Comparison of ENCODE assay signal across 8 mouse cellular contexts in the genomic region with DNA sequence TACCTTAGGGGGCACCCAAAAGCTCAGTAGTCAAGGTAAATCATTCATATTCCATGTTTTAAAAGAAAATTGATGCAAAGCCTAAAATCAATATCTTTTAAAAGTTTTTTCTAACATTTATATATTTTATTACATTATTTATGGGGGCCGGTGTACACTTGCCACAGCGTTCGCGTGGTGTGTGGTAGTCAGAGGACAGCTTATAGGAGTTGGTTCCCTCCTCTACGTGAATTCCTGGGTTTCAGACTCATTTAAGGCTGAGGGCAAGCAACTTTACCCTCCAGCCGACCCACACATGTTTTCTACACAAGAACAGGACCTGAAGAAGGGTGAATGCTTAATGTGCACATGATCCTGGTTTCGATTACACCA. TPM values are rescaled to one million over a fixed set of nuclear protein-coding genes. Genes with fewer than 3 reads are reported as not detected.
DNase-seq lines count a peak whose midpoint lies in the region; ATAC-seq and TF ChIP-seq lines count a peak whose summit lies in the region.

No protein-coding gene starts in this region.

- no peak for DNase-seq in layer of hippocampus, adult 2 months (ENCODE audit: low spot score in 2 of 2)
- DNase-seq in layer of hippocampus, adult 11-12 months (ENCODE audit: low spot score): no peak
- DNase-seq in embryonic facial prominence, embryonic 10.5 days (ENCODE audit: low spot score): no peak
- no peak for DNase-seq in urinary bladder, postnatal 25 days (ENCODE audit: low spot score)
- DNase-seq in cerebellum, adult 8-10 months: no peak
- DNase-seq in urinary bladder, postnatal 36 days (ENCODE audit: low spot score in 2 of 2): no peak

- peak; percentile 0 for ATAC-seq in inflammation-experienced regulatory T-cells, adult 6 months

- no peaks in the 10 kb centered on the region for H3K9me3 ChIP-seq in embryonic facial prominence, embryonic 10.5 days

- H3K27ac ChIP-seq in layer of hippocampus, adult 2 months: peak overlapping the region; percentile 93
- H3K27ac ChIP-seq in embryonic facial prominence, embryonic 10.5 days (replicated peaks): peak overlapping the region; percentile 92

- 23% methylated on average over 7 of the region's 7 CpGs for WGBS in embryonic facial prominence, embryonic 10.5 days

- no peak for TF ChIP-seq CTCF in layer of hippocampus, adult 2 months (conservative IDR thresholded peaks at IDR 0.05)

- H3K4me2 ChIP-seq in myocyte (ENCODE audit: low read depth): peak overlapping the region; percentile 98

- no peaks in the 10 kb centered on the region; the same call in 1 of the 2 replicates for H3K36me3 ChIP-seq in embryonic facial prominence, embryonic 10.5 days (replicated peaks)
- H3K36me3 ChIP-seq in myocyte (ENCODE audit: control insufficient read depth, insufficient read depth): no peaks in the 10 kb centered on the region

- no peaks in the 10 kb centered on the region; the same call in 1 of the 2 replicates for H3K27me3 ChIP-seq in embryonic facial prominence, embryonic 10.5 days (replicated peaks; ENCODE audit: low read depth, poor library complexity, severe bottlenecking)
- H3K27me3 ChIP-seq in myocyte (ENCODE audit: control insufficient read depth, insufficient read depth, insufficient read length): no peaks in the 10 kb centered on the region

- peak overlapping the region; percentile 55 for H3ac ChIP-seq in myocyte (ENCODE audit: control insufficient read depth, insufficient read length)

- no peaks in the 10 kb centered on the region for H3K79me2 ChIP-seq in myocyte (ENCODE audit: control insufficient read depth, insufficient read depth)

- no peak for TF ChIP-seq POLR2A in myocyte (IDR thresholded peaks at IDR 0.05; ENCODE audit: insufficient read length, low read depth)

- H3K4me3 ChIP-seq in layer of hippocampus, adult 2 months: peak overlapping the region; percentile 81
- peak overlapping the region; percentile 85 for H3K4me3 ChIP-seq in embryonic facial prominence, embryonic 10.5 days
- peak overlapping the region; percentile 62 for H3K4me3 ChIP-seq in myocyte

- peaks cover 40% of the 10 kb centered on the region for H3K4me1 ChIP-seq in embryonic facial prominence, embryonic 10.5 days

TF ChIP-seq in myocyte, 11 proteins besides CTCF, POLR2A, EP300 and RAD21:
- no peak for TF ChIP-seq REST (IDR thresholded peaks at IDR 0.05; ENCODE audit: insufficient read depth, insufficient read length)
- TF ChIP-seq MYOG (IDR thresholded peaks at IDR 0.05; ENCODE audit: control insufficient read depth in 1 of 3, insufficient read depth in 1 of 3, insufficient read length in 2 of 3, low read depth in 2 of 3): no peak
- TF ChIP-seq MYOD1 (IDR thresholded peaks at IDR 0.05; ENCODE audit: control insufficient read depth in 1 of 3, insufficient read length in 2 of 3, low read depth in 2 of 3): no peak
- no peak for TF ChIP-seq E2F4 (IDR thresholded peaks at IDR 0.05; ENCODE audit: insufficient read depth)

RNA-seq across cellular contexts. Expression of a gene that starts 0.7 kb away (rescaled TPM):
- 10 to 100 TPM; 22.4 to 22.5 TPM for total RNA-seq in layer of hippocampus, adult 2 months (2021)
- 17.6 and 18.1 TPM in 2 replicates for polyA plus RNA-seq in embryonic facial prominence, embryonic 10.5 days (2016; fragmentation: Nextera tagmentation; extraction: Ambion mirVana)
- 10 to 100 TPM; 20.6 to 26.2 (median 23.7) TPM for polyA plus RNA-seq in inflammation-experienced regulatory T-cells, adult 6 months (2017; shearing (Covaris generic))
- polyA plus RNA-seq in myocyte (2012; fragmentation: generic; extraction: Trizol): 13.9 TPM

RNA-seq across cellular contexts. Expression of a gene that starts 10.5 kb away (rescaled TPM):
- total RNA-seq in layer of hippocampus, adult 2 months (2021): 10 to 100 TPM; 47.4 to 47.5 TPM
- polyA plus RNA-seq in embryonic facial prominence, embryonic 10.5 days (2016; fragmentation: Nextera tagmentation; extraction: Ambion mirVana): 0.06 and 0.07 TPM in 2 replicates
- not detected for polyA plus RNA-seq in inflammation-experienced regulatory T-cells, adult 6 months (2017; shearing (Covaris generic))
- polyA plus RNA-seq in myocyte (2012; fragmentation: generic; extraction: Trizol): not detected

RNA-seq across cellular contexts. Expression of a gene that starts 19.9 kb away (rescaled TPM):
- 10 to 100 TPM; 13.2 to 15.1 TPM for total RNA-seq in layer of hippocampus, adult 2 months (2021)
- polyA plus RNA-seq in embryonic facial prominence, embryonic 10.5 days (2016; fragmentation: Nextera tagmentation; extraction: Ambion mirVana): 0.27 and 0.62 TPM in 2 replicates
- polyA plus RNA-seq in inflammation-experienced regulatory T-cells, adult 6 months (2017; shearing (Covaris generic)): 1 to 10 TPM in 1 of 3 experiments, under 1 TPM in 2; 0.62 to 1.1 (median 0.78) TPM
- 0.62 TPM for polyA plus RNA-seq in myocyte (2012; fragmentation: generic; extraction: Trizol)

RNA-seq across cellular contexts. Expression of a gene that starts 29.4 kb away (rescaled TPM):
- total RNA-seq in layer of hippocampus, adult 2 months (2021): under 1 TPM; 0.51 to 0.59 TPM
- polyA plus RNA-seq in embryonic facial prominence, embryonic 10.5 days (2016; fragmentation: Nextera tagmentation; extraction: Ambion mirVana): not detected in 2 replicates
- polyA plus RNA-seq in inflammation-experienced regulatory T-cells, adult 6 months (2017; shearing (Covaris generic)): not detected
- polyA plus RNA-seq in myocyte (2012; fragmentation: generic; extraction: Trizol): 0.01 TPM

RNA-seq across cellular contexts. Expression of a gene that starts 44.3 kb away (rescaled TPM):
- total RNA-seq in layer of hippocampus, adult 2 months (2021): under 1 TPM; 0.37 to 0.64 TPM
- polyA plus RNA-seq in embryonic facial prominence, embryonic 10.5 days (2016; fragmentation: Nextera tagmentation; extraction: Ambion mirVana): 0.04 TPM in 2 replicates
- not detected for polyA plus RNA-seq in inflammation-experienced regulatory T-cells, adult 6 months (2017; shearing (Covaris generic))
- 0.16 TPM for polyA plus RNA-seq in myocyte (2012; fragmentation: generic; extraction: Trizol)
